Mouse (Mus musculus): Measurements from ENCODE around the gene 2410137M14Rik. TPM values are rescaled to one million over a fixed set of nuclear protein-coding genes. Genes with fewer than 3 reads are reported as not detected.
"Not testable (repeated sequence)": the region's sequence is repeated elsewhere in the genome, so short reads cannot be mapped to it uniquely, and the experiment has no call there.

The 2410137M14Rik gene
- polyA plus RNA-seq (2012; rRNA removed), result not detected in 2 replicates

DNA sequence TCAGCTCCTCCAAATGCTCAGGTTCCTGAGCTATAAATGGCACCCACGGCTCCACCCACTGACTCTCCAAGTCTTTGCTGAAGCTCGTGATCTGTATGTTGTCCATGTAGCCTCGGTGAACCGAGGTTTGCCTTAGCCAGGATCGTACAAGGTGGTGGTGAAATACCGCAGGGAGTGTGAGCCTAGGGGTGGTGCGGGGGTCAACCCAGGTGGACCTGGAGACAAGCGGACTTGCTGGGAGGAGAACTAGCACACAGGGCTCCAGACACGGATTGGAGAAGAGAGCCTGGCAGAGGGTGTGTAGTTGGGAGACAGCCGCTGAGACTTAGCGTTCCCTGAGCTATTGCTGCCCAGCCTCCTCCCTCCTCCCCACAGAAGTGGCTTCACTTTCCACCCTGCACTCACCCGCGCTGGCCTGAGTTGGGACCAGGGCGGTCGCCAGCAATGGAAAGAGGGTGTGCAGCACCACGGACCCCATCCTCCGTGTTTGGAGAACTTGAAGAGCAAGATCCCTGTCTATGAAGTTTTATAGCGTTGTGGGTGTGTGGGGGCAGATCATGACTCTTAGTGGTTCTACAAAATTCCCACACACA is at the start of gene 2410137M14Rik:
TSS of gene 2410137M14Rik (minus strand) at position 17 of the 593 bp plus-strand sequence.
- 9% methylated on average over 18 of the region's 18 CpGs for WGBS
- DNase-seq (ENCODE audit: low read depth, low spot score), result no peak

DNA sequence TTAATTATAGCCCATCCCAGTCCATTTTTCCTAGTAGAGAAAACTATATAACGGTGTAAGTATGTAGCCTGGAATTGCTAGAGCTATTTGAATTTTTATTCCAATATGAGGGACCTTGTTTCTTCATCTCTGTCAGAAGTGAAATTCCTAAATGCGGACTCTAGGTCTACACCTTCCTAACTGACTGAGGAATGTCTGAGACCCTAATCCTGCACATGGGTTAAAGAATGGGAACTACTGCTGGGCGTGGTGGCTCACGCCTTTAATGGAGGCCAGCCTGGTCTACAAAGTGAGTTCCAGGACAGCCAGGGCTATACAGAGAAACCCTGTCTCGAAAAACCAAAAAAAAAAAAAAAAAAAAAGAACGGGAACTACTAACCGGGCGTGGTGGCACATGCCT is 48.1 kb upstream of the 2410137M14Rik start:
- 54% methylated on average over 8 of the region's 8 CpGs for WGBS
- DNase-seq (ENCODE audit: low read depth, low spot score), result no peak

DNA sequence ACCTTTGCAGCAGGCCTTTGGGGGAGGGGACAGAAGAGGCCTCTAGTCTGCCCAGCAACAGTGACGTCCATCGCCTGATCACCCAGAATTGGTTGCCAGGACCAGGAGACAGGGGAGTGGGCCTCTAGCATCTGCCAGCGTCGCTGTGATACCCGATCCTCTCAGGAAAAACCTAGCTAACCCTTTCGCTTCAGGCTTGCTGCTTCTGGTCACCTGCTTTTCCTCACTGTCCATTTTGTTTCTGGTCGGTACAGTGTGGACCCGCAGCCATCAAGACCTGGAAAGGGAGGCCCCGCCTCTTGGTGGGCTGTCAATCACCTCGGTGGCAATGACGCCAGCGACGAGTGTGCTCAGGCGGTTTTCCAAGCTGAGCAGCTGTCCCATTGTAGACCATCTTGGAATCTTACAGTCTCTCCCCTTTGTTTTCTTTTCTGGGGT is 47.7 kb upstream of the 2410137M14Rik start:
- under 1% methylated on average over 14 of the region's 14 CpGs for WGBS
- no peak for DNase-seq (ENCODE audit: low read depth, low spot score)

DNA sequence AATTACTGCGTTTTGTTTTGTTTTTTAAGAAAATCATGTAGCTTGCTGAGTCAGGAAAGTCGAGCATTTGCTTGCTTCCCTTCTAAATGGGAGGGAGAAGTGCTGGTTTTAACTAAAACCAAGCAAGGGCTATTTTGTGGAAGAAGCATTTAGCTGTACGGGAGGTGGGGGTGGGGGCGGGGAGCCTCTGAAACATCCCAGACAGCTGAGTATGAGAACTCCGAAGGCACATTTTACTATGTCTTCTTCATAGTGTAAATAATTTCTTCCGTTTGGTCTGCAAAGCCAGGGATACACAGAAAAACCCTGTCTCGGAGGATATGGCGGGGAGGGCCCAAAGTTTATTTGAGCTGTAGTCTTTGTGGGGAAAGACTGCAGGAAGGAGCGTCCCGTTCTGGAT is 47.2 kb upstream of the 2410137M14Rik start:
- 37% methylated on average over 10 of the region's 10 CpGs for WGBS
- DNase-seq (ENCODE audit: low read depth, low spot score), result no peak

DNA sequence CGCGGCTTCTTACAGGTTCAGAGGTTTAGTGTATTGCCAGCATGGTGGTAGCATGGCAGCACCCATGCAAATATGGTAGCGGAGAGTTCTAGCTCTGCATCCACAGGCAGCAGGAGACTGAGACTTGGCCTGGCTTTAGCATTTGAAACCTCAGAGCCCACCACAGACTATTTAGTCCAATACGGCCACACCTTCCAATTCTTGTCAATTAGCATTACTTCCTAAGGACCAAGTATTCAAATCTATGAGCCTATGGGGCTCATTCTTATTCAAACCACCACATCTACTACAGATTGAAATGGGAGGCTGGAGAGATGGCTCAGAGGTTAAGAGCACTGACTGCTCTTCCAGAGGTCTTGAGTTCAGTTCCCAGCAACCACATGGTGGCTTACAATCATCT is 46.4 kb upstream of the 2410137M14Rik start:
- no peak for DNase-seq (ENCODE audit: low read depth, low spot score)
- 96% methylated on average over 4 of the region's 4 CpGs for WGBS

DNA sequence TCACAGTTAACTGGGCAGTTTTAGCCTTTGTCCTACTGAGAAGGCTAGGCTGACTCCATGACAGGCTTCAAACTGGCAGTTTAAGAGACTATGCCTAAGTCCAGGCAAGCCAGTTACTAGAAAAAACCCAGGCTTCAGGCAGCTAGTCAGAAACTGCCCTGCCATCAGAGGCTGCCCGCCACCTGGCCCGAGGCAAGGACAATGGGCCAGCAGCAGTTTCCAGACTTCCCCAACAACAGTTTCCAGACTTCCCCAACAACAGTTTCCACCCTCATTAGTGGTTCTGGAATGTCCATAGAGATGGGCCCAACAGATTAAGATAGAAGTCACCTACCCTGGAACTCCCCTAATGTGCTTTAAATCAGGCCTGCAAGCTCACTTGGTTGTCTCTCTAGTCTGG is 45.4 kb upstream of the 2410137M14Rik start:
- WGBS, result 80% methylated on average over 2 of the region's 2 CpGs
- DNase-seq (ENCODE audit: low read depth, low spot score), result no peak

DNA sequence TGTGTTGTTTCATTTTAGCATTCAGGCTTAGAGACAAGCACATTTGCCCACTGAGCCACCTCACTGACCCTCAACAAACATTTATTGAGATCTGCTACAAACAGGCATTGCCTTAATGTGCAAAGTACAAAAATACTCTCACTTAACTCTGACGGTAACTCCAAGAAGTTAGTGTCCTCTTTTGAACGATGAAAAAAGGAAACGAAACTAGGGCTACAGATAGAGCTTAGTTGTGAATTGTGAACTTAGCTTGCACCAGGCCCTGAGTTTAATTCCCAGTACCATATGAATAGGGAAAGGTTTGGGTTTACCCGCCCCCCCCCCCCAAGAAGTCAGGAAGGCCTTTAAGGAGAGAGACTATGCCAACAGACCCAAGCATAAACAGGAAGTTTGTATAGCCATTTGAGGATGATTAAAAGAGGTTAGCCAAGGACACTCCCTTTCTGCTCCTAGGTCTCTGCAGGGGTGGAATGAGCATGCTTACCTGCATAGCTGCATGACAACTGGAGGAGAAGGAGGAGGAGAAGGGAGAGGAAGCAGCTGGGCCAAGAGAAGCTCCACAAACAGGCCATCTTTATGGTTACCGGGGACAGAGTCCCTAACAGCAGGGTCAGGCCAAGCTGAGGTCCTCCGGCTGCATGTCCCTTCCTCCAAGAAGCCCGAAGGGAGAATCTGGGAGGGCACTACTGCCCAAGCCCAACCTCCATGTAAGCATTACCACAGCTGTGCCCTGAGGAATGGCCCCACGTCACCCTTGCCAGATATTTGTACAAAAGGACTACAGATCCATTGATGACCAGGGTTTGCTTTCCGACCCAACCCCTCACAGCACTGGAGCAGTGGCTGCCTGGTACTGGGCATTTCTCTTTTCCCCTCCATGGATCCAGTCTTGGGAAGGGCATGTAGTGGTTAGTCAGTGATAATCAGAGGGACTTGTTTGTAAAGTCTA is 41.9 kb upstream of the 2410137M14Rik start, which contains the start of gene Mog:
TSS of gene Mog (minus strand) at position 771 of the 949 bp plus-strand sequence.
- 68% methylated on average over 9 of the region's 9 CpGs for WGBS
- DNase-seq (ENCODE audit: low read depth, low spot score), result no peak

DNA sequence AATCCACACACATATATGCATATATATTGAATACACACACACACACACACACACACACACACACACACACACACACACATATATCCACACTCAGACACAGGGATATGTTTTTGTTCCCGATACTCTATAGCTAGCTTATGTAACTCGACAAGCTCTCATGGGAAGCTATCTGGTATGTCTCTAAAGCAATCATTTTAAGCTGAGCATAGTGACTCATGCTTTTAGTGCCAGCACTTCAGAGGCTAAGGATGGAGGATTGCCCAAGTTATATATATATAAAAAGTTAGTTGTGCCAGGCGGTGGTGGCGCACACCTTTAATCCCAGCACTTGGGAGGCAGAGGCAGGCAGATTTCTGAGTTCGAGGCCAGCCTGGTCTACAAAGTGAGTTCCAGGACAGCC is 38.2 kb upstream of the 2410137M14Rik start:
- not testable (repeated sequence) for DNase-seq (ENCODE audit: low read depth, low spot score)
- WGBS, result 79% methylated on average over 5 of the region's 5 CpGs

DNA sequence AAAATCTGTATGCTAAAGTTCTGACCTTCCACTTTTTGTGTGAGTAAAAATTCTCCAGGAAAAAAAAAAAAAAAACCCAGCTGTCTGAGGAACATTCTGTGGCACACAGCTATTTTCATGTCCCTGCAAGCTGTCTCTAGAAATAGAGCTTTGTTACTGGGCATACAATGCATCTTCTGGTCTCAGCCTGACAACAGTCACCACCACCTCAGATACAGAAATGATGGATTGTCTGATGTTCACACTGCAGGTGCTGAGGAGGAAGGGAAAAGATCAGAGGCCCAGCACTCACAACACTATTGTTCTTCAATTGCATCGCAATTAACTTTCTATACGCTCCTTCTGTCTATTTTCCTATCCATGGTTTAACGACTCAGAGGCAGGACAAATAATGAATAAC is 37.3 kb upstream of the 2410137M14Rik start:
- DNase-seq (ENCODE audit: low read depth, low spot score), result no peak
- WGBS, result 67% methylated on average over 3 of the region's 3 CpGs

DNA sequence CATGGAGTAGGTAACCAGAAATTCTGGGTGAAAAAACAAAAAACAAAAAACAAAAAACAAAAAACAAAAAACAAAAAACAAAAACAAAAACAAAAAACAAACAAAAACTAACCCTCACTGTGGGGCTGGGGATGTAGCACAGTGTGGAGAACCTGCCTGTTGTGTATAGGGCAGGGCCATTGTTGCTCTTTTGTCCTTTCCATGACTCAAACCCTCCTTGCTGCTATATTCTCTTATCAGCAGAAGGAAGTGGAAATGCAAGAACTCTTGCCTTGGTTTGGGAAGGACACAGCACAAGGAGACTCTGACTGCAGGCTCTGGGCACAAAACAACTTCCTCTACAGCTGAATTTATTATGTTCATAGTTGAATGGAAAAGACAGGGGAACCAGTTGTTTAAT is 35.3 kb upstream of the 2410137M14Rik start:
- no peak for DNase-seq (ENCODE audit: low read depth, low spot score)

DNA sequence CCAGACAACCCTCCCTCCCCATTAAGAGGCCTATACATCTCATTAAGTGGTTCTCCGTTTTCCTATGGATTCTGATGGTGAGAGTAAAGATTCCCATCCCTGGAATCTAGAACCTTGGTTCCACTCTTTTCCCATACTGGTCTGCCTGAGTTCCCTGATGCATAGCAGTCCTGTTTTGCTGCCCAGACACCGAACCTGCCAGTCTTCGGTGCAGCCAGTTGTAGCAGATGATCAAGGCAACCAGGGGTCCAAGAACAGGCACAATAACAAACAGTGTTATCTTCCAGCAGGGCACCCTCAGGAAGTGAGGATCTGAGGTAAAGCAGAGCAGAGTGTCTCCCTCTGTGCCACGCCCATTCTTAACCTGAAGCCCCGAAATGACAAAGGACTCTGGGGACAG is 31.1 kb upstream of the 2410137M14Rik start:
- WGBS, result 53% methylated on average over 5 of the region's 5 CpGs
- DNase-seq (ENCODE audit: low read depth, low spot score), result no peak

DNA sequence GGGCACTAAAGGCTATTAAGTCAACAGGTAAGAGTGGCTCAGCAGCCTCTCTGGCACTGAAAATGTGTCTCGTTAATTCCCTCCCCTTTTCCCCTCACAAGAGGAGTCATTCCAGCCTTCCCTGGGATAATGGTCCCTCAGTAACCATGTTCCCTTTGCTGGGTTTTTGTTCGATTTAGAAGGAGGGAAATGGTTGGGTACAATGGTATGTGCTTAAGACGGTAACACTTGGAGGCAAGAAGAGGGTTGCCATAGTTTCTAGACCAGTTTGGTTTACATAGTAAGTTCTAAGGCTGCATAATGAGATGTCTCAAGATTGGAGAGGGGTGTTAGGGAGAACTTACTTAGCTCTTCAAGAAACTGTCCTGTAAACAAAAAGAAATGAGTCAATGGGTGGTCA is 30.7 kb upstream of the 2410137M14Rik start:
- DNase-seq (ENCODE audit: low read depth, low spot score), result no peak
- WGBS, result 75% methylated on average over 3 of the region's 3 CpGs

DNA sequence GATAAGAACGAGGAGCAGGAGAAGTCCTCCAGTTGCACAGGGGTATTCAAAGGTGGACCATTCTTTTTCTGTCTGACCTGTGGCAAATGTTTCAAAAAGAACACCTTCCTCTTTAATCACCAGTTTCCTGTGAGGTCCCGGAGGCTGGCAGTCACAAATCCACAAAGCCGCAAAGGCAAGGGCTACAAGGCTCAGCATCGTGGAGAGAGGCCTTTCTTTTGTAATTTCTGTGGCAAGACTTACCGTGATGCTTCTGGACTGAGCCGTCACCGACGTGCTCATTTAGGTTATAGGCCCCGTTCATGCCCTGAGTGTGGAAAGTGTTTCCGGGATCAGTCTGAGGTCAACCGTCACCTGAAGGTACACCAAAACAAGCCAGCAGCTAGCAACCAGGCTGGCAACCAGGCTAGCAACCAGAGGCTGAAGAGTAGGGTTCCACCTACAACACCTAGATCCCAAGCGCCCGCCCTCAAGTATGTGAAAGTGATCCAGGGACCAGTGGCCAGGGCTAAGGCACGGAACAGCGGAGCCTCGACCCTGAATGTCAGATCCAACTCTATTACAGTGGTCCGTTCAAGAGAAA is 28.5 kb upstream of the 2410137M14Rik start:
- WGBS, result 86% methylated on average over 17 of the region's 17 CpGs
- DNase-seq (ENCODE audit: low read depth, low spot score), result no peak

DNA sequence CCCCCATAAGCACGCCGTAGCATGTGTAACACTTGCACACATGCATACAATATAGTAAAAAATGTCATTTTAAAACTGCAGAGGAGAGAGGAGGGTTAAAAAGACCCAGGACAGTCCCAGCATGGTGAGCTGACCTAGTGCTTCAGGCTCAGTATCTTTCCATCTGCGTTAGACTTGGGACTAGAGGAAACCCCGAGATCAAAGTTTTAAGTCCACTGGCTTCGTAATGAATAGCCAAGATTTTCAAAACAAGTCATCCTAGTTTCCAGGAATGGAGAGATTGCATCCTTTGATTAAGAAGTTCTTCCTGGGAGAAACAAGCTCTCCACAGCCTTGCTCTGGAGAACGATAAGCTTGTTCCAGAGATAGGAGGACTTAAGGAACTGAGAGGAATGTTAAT is 27.1 kb upstream of the 2410137M14Rik start:
- WGBS, result 91% methylated on average over 6 of the region's 6 CpGs
- no peak for DNase-seq (ENCODE audit: low read depth, low spot score)

DNA sequence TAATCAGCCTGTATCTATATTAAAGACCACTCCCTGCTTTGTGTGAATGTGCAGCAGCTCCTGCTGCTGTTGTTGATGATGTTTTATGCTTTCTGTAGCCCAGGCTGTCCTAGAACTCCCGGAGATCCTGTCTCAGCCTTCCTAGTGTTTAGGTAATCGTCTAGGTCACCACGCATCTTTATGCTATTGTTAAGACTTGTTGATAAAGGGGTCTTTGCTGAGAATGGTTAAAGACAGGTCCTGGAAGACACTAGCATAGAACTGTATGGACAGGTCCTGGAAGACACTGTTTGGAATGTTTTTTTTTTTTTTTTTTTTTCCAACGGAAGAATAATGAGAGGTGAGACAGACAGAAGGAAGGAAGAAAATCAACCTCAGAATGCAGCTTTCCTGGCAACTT is 22.3 kb upstream of the 2410137M14Rik start:
- DNase-seq (ENCODE audit: low read depth, low spot score), result no peak
- 49% methylated on average over 4 of the region's 4 CpGs for WGBS

DNA sequence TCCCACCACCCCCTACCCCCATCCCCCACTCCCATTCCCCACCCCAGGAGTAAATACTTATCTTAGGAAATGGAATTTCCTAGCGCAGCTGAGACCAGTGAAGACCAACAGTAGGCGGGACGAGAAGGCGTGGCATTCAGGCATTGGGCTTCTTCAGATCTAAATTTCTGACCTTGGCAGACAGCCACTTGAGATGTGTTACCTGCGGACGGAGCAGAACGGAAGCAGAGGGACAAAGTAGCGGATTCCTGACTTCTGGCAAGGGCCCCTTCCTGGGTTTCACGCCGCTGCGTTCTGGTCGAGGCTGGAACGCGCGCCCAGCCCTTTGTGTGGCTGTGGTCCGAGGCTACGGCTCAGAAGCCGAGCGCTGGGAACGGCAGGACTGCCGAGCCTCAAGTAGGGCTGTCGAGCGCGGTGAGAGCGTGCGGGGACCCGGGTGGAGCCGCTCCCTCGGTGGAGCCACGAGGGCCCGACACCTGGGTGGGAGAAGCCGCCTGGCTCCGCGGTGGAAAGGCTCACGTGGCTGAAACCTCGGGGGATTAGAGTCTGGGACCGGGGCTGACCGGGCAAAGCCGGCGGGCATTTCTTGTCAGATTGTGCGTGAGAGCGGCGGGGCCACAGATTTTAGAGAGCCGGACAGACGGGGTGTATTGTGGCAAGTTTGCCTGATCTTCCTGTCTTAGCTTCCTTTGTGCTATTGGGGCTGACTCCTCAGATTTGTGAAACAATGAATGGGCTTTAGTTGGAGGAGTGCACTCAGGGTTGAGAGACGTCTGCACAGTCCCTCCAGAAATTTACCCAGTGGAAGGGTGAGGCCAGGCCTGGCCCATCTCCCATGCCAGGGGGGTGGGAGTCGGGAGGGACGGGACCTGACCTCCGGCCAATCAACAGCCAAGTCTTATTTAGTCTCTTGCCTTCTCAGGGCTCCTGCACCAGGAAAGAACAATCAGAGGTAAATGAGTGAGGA is 21.6 kb upstream of the 2410137M14Rik start:
- DNase-seq (ENCODE audit: low read depth, low spot score), result no peak

DNA sequence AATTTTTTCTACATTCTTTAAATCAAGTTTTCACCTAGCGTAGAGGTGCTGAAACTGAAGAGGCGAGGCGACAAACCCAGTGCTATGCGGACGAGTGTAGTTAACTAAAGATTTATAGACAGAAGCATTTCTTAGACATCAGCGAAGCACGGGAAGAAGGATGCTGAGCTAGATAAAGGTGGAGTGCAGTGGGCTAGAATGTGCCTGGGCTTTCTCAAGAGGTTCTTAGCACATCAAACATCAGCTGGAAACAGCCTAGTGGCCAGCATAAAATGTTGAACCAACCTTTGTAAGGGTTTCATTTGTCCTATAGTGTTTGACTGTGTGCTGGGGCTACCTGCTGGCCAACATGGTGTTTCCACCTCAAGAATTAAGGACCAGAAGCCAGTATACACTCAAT is 19.8 kb upstream of the 2410137M14Rik start, which contains the start of gene Zfp57:
TSS of gene Zfp57 (plus strand) at position 301 of the 400 bp plus-strand sequence.
- DNase-seq (ENCODE audit: low read depth, low spot score), result no peak
- WGBS, result 93% methylated on average over 7 of the region's 7 CpGs

More for the DNA sequence above, 21.6 kb upstream of the 2410137M14Rik start:
- under 1% methylated on average over 49 of the region's 49 CpGs for WGBS

DNA sequence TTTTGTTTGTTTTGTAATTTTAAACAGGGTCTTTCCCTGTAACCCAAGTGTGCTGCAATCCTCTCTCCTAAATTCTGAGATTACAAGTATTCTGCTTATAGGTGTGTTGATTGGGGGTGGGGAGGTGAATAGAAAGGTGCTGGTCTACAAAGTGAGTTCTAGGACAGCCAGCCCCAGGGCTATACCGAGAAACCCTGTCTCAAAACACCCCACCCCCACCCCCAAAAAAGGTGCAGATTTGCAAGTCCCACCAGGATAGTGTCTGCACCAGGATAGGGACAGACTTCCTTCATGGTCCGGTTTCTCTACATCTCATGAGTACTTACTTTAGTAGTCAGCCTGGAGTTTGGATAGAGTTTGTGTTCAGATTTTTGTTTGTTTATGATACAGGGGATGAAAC is 17.4 kb upstream of the 2410137M14Rik start:
- 76% methylated on average over 2 of the region's 2 CpGs for WGBS
- no peak for DNase-seq (ENCODE audit: low read depth, low spot score)

DNA sequence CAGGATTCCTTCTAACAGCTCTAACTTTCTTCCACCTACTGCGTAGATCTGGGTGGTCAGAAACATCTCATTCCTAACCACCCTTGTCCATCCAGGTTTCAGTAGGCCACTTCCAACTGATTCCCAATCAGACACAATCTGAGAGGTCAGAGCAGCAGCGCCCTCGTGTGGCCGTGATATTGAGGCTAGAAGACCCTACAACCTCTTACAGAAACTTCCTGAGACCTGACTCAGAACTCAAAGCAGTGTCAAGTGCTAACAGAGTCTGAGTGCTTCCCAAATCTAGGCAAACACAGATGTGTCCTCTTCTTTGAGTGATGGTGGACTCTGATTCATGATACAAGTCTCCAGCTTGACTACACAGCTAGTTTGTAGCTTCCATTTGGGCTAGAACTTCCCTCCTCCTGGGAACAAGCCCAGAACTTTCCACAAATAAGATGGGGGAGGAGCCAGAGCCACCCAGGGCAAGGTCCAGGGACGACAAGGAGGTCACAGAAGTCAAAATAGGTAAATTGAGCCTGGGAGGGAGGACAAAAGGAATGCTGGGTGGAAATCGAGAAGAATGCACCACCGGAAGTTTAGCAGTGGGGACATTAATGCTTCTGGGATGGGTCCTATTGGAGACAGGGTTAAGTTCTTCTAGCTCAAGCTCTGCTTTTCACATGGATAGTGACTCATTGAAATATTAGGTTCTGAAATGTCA is 16.1 kb upstream of the 2410137M14Rik start:
- peak; percentile 59 for DNase-seq (ENCODE audit: low read depth, low spot score)
- 16% methylated on average over 7 of the region's 7 CpGs for WGBS
